Mouse (Mus musculus) brain, embryonic 14.5 days (tissue): ENCODE measurements around the gene Prkag2.
"Not testable (repeated sequence)": the region's sequence is repeated elsewhere in the genome, so short reads cannot be mapped to it uniquely, and the experiment has no call there.

Experiments
- CTCF ChIP-seq: fragments of 200-500 bp; IDR thresholded peaks from 2 replicates; pipeline ENCODE4 v1.5.1; 2012; ENCODE audit warnings: inconsistent platforms, mild to moderate bottlenecking, moderate library complexity, borderline replicate concordance; ENCODE audit not compliant: insufficient read depth, insufficient read length; ENCODE audit errors: extremely low read depth
- POLR2A ChIP-seq: fragments of 200-500 bp; IDR thresholded peaks from 2 replicates; pipeline ENCODE4 v1.6.1; 2012; ENCODE audit warnings: mild to moderate bottlenecking, inconsistent platforms, borderline replicate concordance; ENCODE audit not compliant: poor library complexity, insufficient read depth, insufficient read length, severe bottlenecking; ENCODE audit errors: extremely low read depth

DNA sequence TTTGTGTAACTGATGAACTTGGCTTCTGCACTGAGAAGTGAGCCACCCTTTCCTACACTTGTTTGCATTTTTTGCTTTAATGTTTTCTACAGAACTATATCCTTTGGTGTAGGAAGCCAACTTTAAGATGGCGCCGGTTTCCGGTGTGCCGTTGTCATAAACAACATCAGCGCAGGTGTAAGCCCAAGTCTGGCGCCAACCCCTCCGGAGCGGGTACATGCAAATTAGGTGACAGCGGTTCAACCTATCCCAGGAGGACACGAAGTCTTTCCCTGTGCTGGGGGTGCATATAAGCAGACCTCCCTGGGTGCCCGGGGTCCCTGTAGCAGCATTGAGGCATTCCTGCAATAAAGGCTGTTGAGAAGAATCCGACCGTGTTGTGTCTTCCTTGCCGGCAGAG lies 252.2 kb downstream of the Prkag2 start:
- not testable (repeated sequence) for TF ChIP-seq CTCF, POLR2A
